Mouse (Mus musculus) stomach, embryonic 16.5 days (tissue): ENCODE measurements around the gene Rnf185. TPM values are rescaled to one million over a fixed set of nuclear protein-coding genes. Genes with fewer than 3 reads are reported as not detected.
A peak's percentile ranks its signal among the peaks of the same experiment; 100 is the strongest.

Experiments
- ATAC-seq: fragments of 200-750 bp; cut with Nextera tagmentation; 2 replicates; pipeline ENCODE4 v1.8.0; 2017; ENCODE audit warnings: moderate number of reproducible peaks, moderate TSS enrichment; ENCODE audit not compliant: insufficient read depth, low FRiP score
- H3K27ac ChIP-seq: fragments of 300-500 bp; sonication (generic); 2 replicates; pipeline ENCODE4 v1.5.1; 2014; ENCODE audit warnings: low read length
- H3K27me3 ChIP-seq: fragments of 300-500 bp; sonication (generic); 2 replicates; pipeline ENCODE4 v1.6.1; 2014; ENCODE audit warnings: low read length, control low read depth, mixed read lengths; ENCODE audit not compliant: control insufficient read depth, insufficient read depth
- H3K36me3 ChIP-seq: fragments of 300-500 bp; sonication (generic); 2 replicates; pipeline ENCODE4 v1.6.1; 2014; ENCODE audit warnings: low read length; ENCODE audit not compliant: control insufficient read depth, insufficient read depth
- H3K4me1 ChIP-seq: fragments of 300-500 bp; sonication (generic); 2 replicates; pipeline ENCODE4 v1.6.1; 2014; ENCODE audit warnings: low read length, control low read depth, mixed read lengths; ENCODE audit not compliant: control insufficient read depth, insufficient read depth
- H3K4me2 ChIP-seq: fragments of 300-500 bp; sonication (generic); 2 replicates; pipeline ENCODE4 v1.6.1; 2014; ENCODE audit warnings: low read depth, low read length, mixed read lengths
- H3K4me3 ChIP-seq: fragments of 300-500 bp; sonication (generic); replicated peaks from 2 replicates; pipeline ENCODE4 v1.5.1; 2014; ENCODE audit warnings: mild to moderate bottlenecking, low read length
- H3K9ac ChIP-seq: fragments of 300-500 bp; sonication (generic); 2 replicates; pipeline ENCODE4 v1.6.1; 2014; ENCODE audit warnings: low read length
- H3K9me3 ChIP-seq: fragments of 300-500 bp; sonication (generic); replicated peaks from 2 replicates; pipeline ENCODE4 v1.6.1; 2016; ENCODE audit warnings: low read length, control low read depth; ENCODE audit not compliant: control insufficient read depth
- WGBS: fragments of 180-500 bp; shearing (Covaris S2); extraction: QIAGEN DNeasy Blood & Tissue Kit; methylation state at CpG from one replicate; pipeline ENCODE4 v1.1.7; 2014; 5-methylcytosine and 5-hydroxymethylcytosine counted together
- polyA plus RNA-seq: library from polyadenylated mRNA; unstranded; fragments of >200 nt; fragmentation: Nextera tagmentation; extraction: Ambion mirVana; gene quantifications from 2 replicates; pipeline ENCODE4 v1.2.1, GENCODE M21; 2015

Rnf185 gene
- polyA plus RNA-seq, 1 experiment from 2014 or later: 30.7 TPM

DNA sequence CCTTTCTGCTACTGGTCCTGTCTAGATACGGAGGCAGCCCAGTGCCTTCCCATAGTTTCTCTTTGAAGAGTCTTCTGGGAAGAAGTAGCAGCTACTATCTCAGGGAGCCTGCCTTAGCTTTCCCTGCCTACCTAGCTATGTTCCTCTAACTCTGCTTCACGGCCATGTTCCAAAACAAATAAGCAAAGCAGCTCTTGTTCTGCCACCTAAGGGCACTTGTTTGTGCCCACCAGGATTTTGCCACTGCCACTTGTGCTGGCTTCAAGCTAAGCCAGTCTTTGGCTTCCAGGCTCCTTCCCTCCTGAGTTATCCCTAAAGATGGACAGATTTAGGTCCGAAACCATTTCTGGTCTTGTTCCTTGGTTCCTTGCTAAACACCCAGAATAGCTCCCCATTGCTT lies 40.1 kb downstream of the Rnf185 start:
- no peaks in the 10 kb centered on the region for H3K27me3 ChIP-seq
- no peaks in the 10 kb centered on the region for H3K9me3 ChIP-seq
- H3K4me2 ChIP-seq: no peak overlapping the region
- no peak for ATAC-seq
- WGBS: 82% methylated on average over 3 of the region's 3 CpGs
- H3K36me3 ChIP-seq: no peaks in the 10 kb centered on the region
- no peak overlapping the region for H3K27ac ChIP-seq
- H3K4me3 ChIP-seq: no peak overlapping the region
- H3K9ac ChIP-seq: no peak overlapping the region
- H3K4me1 ChIP-seq: peaks cover 8% of the 10 kb centered on the region

DNA sequence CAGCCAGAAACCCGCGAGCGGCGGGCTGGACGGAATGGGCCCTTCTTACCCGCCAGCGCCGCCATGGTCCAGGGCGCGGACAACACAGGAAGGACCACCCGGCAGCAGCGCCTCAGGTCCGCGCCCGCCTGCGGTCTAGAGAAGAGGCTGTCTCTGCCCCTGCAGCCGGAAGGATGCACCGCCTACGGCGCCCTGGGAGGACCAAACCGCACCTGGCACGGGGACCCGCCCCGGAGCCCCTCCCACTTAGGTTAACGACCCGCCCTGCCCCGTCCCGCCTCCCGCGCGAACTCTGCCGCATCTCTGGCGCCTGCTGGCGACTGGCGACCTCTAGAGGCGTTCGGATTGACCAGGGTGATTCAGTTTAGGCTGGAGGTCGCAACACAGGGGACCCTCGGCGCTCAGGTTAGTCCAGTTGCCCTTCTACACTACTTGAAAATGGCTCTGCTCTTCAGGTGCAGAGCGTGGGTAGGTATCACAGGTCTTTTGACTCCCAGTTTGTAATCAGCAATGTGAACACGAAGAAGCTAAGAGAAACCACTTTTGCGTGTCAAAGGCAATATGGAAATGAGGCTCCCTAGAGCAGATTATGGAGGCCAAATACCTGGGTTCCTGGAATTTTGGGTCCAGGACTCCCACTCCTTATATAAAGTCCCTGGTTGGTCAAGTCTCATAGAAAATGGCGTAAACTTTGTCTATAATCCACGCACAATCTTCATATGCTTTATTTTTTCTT lies 43.0 kb downstream of the Rnf185 start, which contains the start of gene Limk2:
Gene Limk2, minus strand, starts transcription at position 193 of the 736 bp plus-strand sequence.
- H3K4me1 ChIP-seq: peaks cover 8% of the 10 kb centered on the region
- H3K36me3 ChIP-seq: no peaks in the 10 kb centered on the region
- H3K9me3 ChIP-seq: no peaks in the 10 kb centered on the region
- H3K27ac ChIP-seq: peak within 1 kb of the TSS; percentile 22
- peak within 1 kb of the TSS; percentile 86 for H3K4me2 ChIP-seq
- peak within 1 kb of the TSS; percentile 88 for H3K9ac ChIP-seq
- ATAC-seq: peak; percentile 95
- 3% methylated on average over 45 of the region's 45 CpGs for WGBS
- peak within 1 kb of the TSS; percentile 64 for H3K4me3 ChIP-seq
- H3K27me3 ChIP-seq: no peaks in the 10 kb centered on the region

DNA sequence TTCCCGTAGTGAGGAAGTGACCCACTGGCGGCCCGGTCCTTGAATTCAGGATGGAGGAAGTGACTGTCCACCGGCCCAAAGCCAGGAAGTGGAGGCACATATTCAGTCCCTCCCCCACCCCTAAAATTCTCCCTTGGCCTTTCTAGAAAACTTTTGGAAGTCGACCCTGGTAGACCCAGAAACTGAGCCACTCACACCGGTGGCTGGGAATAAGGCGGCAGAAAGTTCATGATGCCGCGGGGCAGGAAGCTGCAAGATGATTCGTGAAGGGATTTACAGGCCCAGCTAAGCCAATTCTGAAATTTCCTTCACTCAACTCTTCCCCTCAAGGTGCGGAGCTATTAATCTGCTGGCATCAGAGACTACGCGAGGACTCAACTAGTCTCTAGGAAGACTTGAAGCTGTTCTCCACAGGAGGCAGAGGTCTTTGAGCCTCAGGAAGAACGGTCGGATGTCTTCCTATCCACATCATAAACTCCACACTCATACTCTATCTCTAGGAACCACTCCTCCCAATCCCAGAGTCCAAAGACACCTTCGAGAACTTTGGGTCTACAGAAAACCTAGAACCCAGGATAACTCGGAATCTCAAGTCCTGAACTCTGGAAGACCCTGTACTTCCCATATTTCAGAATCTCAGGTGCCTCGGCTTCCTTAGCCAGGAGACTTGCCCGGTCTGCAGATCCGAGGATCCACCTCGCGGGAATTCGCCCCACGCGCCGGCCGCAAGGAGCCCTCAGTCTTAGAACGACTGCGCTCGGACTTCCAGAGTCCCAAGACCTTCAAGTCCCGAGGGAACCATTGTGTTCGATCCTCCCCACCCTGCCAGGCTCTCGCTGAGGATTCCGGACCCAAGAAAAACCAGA lies 43.8 kb downstream of the Rnf185 start:
- peak overlapping the region; percentile 64 for H3K4me3 ChIP-seq
- no peaks in the 10 kb centered on the region for H3K9me3 ChIP-seq
- ATAC-seq: no peak
- peaks cover 8% of the 10 kb centered on the region for H3K4me1 ChIP-seq
- 2% methylated on average over 34 of the region's 34 CpGs for WGBS
- H3K36me3 ChIP-seq: no peaks in the 10 kb centered on the region
- peak overlapping the region; percentile 22 for H3K27ac ChIP-seq
- no peaks in the 10 kb centered on the region for H3K27me3 ChIP-seq
- peak overlapping the region; percentile 88 for H3K9ac ChIP-seq
- H3K4me2 ChIP-seq: peak overlapping the region; percentile 86

DNA sequence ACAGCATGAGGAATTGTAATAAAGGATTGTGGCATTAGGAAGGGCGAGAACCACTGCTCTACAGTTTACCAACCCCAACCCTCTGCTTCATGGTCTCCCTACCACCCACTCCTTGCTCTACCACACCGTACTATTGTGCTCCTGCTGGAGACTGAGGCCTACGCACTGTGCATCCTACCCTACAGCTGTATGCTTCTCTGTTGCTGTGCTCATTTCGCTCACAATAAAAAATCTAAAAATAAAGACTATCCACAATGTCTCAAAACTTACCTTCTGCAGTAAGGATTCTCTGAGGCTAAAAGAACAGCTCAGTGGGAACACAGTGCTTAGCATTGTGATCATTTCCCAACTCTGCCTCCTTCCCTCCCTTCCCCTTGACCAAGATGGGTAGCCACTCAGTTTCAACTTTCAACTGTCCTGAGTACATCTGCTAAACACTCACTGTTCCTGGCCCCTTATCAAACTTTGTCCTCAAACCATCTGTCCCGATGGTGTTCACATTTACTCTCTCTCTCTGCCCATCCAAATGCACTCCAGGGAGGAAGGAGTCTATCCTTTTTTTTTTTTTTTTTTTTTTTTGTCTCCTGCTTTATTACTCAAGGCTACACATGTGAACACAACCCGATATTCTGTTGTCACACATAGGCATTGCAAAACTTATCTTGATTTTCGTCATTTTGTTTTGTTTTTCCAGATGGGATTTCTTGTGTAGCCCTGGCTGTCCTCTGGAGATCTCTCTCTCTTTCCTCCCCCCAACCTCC lies 47.7 kb downstream of the Rnf185 start:
- no peaks in the 10 kb centered on the region for H3K27me3 ChIP-seq
- H3K27ac ChIP-seq: no peak overlapping the region
- ATAC-seq: no peak
- no peak overlapping the region for H3K4me3 ChIP-seq
- WGBS: 77% methylated on average over 7 of the region's 7 CpGs
- no peaks in the 10 kb centered on the region for H3K9me3 ChIP-seq
- no peaks in the 10 kb centered on the region for H3K36me3 ChIP-seq
- no peak overlapping the region for H3K4me2 ChIP-seq
- H3K4me1 ChIP-seq: peaks cover 8% of the 10 kb centered on the region
- no peak overlapping the region for H3K9ac ChIP-seq

DNA sequence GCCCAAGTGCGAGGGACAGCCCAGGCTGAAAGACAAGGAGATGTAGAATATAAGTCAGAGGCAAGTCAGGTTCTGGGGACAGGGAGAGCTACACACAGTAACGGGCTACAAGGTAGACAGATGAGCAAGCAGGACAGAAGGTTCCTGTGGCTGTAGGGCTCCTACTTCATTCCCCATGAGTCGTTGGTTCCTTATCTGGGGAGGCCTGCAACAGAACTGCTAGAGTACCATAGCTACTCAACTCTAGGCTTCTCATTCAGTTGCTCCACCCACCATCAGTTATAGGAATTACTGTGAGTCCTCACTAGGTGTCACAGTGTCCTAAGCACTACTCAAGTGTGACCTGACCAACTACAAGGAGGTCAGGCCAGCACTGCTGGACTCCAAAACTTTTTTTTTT lies 49.1 kb downstream of the Rnf185 start:
- H3K36me3 ChIP-seq: no peaks in the 10 kb centered on the region
- H3K27me3 ChIP-seq: no peaks in the 10 kb centered on the region
- H3K4me3 ChIP-seq: no peak overlapping the region
- H3K4me2 ChIP-seq: no peak overlapping the region
- H3K27ac ChIP-seq: no peak overlapping the region
- no peak overlapping the region for H3K9ac ChIP-seq
- H3K4me1 ChIP-seq: peaks cover 6% of the 10 kb centered on the region
- 80% methylated on average over 3 of the region's 3 CpGs for WGBS
- H3K9me3 ChIP-seq: no peaks in the 10 kb centered on the region
- no peak for ATAC-seq

DNA sequence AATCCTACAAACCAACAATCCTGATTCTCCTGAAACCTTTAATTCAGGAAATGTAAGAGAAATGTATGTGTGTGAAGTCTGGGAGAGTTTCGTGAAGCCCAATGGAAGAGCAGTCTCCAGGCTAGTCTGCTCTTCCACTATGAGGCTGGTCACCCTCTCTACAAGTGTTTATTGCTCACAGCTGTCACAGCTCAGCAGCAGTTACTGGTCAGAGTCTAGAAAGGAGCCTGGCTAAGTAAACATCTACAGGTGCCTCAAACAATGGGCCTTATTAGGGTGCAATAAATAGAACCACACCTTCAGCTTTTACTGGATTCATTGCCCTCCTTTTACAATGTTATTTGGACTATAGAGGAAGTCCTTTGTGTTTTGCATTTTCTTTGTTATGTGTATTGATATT lies 53.8 kb downstream of the Rnf185 start:
- Histone ChIP-seq H3K27ac (peak overlapping the region; percentile 28), H3K4me3 (no peak overlapping the region), H3K4me1 (0 out of 2 replicates have a peak, but pooled peaks cover 3% of the 10 kb centered on the region), H3K36me3 (0 out of 2 replicates have a peak, but pooled peaks cover 3% of the 10 kb centered on the region), H3K9me3 (no peaks in the 10 kb centered on the region), H3K27me3 (no peaks in the 10 kb centered on the region), H3K4me2 (no peak overlapping the region), H3K9ac (no peak overlapping the region)
- ATAC-seq: peak; percentile 81
- WGBS: 70% methylated on average over 1 of the region's 1 CpGs

DNA sequence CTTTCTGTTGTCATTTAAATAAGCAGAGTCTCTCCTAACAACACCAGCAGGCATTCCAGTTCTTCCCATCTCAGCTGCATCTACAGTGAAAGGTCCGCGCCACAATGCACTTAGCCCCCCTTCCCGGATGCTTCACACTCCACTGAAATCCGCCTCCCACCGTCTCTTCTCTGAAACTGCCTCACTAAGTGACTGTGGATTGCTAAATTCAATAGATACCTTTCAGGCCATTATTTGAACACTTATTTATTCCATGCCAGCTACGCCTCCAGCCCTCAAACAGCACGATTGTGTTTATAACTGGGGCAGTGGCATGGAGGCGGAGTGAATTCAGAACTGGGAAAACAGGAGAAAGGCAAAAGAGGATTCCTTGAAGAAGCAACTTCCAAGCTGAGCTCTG lies 55.6 kb downstream of the Rnf185 start:
- H3K4me2 ChIP-seq: no peak overlapping the region
- H3K9me3 ChIP-seq: no peaks in the 10 kb centered on the region
- 0 out of 2 replicates have a peak, but pooled peaks cover 3% of the 10 kb centered on the region for H3K36me3 ChIP-seq
- H3K27ac ChIP-seq: no peak overlapping the region
- 80% methylated on average over 8 of the region's 8 CpGs for WGBS
- H3K9ac ChIP-seq: no peak overlapping the region
- no peaks in the 10 kb centered on the region for H3K27me3 ChIP-seq
- H3K4me1 ChIP-seq: 0 out of 2 replicates have a peak, but pooled peaks cover 7% of the 10 kb centered on the region
- no peak for ATAC-seq
- no peak overlapping the region for H3K4me3 ChIP-seq

DNA sequence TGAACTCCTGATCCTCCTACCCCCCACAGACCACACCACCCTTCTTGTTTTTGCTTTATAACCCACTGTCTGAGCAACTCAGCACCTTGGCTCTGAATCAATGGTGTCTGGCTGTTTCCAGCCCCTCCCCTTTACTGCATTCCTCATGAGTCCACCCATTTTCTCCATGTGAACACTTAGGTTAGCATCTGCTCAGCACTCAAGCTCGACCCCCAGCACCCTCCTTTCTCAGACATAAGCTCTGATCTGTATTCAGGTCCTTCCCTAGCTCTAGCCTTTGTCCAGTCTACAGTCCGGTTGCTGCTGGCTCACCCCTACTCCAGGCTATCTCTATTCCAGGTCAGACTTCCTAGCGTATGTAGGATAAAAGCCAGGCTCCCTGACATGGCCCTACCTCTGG lies 56.1 kb downstream of the Rnf185 start:
- Histone ChIP-seq H3K4me3 (no peak overlapping the region), H3K9me3 (no peaks in the 10 kb centered on the region), H3K4me2 (no peak overlapping the region), H3K27me3 (no peaks in the 10 kb centered on the region), H3K36me3 (0 out of 2 replicates have a peak, but pooled peaks cover 3% of the 10 kb centered on the region), H3K9ac (no peak overlapping the region), H3K27ac (no peak overlapping the region), H3K4me1 (peaks cover 11% of the 10 kb centered on the region; the same call in 1 of the 2 replicates)
- ATAC-seq: no peak
- WGBS: 84% methylated on average over 3 of the region's 3 CpGs
